Mouse (Mus musculus) CD4-positive, CD25-positive, alpha-beta regulatory T cell, adult 4 months (primary cell): ENCODE results near the gene Gm10300. TPM values are rescaled to one million over a fixed set of nuclear protein-coding genes. Genes with fewer than 3 reads are reported as not detected.

Source experiments
- ATAC-seq: one replicate; pipeline ENCODE4 v1.8.0; 2017
- polyA plus RNA-seq, 2 experiments: library from polyadenylated mRNA; unstranded; fragments of 100-300 nt; shearing (Covaris generic); gene quantifications; one replicate each; pipeline ENCODE4 v1.2.1; 2017

The Gm10300 gene
- polyA plus RNA-seq, 2 experiments from 2014 or later, result not detected

DNA sequence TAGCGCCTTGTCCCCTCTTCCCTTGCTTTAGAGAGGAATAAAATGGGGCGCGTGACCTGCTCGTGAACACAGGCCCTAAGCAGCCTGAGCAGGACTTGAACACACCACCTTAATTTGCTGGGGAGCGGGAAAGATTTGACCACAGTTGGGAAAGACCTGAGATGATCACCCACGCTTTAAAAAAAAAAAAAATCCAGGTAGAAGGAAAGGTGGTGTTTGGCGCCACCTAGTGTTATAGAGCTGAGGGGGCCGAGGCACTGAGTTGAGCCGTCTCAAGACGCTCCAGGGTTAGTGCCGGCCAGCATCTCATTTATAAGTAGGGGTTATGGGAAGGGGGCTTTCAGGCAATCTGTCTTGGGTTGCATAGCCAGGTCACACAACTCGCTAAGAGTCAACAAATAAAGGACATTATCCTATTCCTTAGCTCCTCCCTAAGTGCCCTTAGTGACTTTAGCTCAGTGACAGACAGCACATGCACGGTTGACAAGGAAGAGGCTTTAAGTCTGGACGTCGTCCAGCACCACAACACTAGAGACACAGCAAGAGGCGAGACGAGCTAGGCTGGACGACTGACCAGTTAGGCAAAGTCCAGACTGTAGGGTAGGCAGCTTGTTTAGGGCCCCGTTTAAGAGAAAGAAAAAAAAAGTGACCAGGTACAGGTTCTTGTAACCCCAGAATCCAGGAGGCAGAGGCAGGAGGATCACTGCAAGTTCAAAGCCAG is 5.2 kb downstream of the Gm10300 start:
- ATAC-seq, result no peak

DNA sequence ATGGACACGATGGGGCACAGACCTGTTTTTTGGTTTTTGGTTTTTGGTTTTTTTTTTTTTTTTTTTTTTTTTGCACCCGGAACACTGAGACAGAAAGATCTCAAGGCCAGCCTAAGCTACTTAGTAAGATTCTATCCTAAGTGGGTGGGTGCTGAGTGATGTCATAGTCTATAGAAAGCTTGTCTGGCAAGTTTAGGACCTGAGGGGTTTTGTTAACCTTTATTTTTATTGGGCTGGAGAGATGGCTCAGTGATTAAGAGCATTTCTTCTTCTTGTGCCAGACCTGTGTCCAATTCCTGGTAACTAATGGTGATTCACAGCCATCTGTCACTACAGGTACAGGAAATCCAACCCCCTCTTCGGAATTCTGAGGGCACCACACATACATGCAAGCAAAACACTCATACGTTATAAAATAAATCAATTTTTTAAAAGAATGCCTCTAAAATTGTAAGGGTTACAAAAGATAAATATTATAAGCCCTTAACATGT is 6.0 kb downstream of the Gm10300 start:
- ATAC-seq, result no peak

DNA sequence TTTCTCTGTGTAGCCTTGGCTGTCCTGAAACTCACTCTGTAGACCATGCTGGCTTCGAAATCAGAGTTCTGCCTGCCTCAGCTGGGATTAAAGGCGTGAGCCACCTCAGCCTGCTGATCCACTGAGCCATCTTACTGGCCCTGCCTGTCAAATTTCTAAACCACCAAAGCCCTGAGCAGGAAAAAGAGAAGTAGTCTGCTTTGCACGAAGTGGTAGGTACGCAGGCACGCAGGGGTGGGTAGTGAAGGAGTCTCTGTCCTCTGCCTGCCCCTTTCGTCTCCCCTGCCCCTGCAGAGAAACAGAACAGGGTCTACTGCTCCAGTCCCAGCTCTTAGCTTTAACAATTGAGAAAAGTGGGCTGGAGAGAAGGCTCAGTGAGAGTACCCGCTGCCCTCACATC is 10.6 kb downstream of the Gm10300 start:
- ATAC-seq, result no peak

DNA sequence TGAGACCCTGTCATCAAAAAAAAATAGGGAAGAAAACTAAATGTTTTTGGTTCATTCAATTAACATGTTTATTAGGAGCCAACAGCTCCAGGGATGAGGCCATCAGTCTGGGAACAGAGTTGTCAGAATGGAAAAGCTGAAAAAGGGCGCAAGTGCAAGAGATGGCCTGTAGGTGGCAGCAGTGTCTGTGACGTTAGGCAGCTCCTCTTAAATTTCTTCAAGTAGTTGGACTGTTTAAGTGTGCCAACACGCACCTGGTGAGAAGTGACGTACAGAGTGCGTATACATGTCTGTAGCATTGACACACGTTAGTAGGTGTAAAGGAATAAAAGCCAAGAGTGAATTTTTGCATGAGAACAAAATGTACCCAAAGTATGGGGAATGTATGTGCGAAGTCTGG is 14.4 kb downstream of the Gm10300 start:
- ATAC-seq, result peak; percentile 53

DNA sequence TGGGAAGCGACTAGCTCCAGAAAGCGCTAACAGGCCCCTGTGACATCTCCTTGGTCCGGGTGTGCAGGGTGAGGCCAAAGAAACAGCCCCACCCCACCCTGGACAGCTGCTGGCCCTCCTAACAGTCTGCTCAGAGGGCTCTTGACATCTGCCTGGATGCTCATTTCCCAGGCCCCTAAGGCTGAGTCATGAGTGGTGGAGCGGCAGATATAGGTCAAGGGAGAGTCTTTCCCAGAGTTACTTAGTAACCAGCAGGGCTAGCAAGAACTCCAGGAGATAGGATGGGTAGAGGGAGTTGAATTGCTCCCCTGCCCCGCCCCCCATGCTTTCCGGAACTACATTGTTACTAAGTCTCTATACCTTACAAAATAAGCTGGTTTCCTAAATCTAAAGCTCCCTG is 18.6 kb downstream of the Gm10300 start:
- ATAC-seq, result no peak

DNA sequence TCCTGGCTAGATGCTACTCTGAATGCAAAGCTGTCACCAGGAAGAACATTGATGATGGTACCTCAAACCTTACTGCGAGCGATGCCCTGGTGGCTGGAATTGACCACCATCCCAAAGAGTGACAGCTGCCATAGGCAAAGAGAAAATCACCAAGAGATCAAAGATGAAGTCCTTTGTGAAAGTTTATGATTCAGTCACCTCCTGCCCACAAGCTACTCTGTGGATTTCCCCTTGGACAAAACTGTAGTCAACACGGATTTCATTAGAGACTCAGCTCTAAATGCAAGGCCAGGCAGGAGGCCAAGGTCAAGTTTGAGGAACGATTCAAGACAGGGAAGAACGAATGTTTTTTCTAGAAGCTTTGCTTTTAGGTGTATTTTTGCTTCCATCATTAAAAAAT is 19.4 kb downstream of the Gm10300 start:
- no peak for ATAC-seq

DNA sequence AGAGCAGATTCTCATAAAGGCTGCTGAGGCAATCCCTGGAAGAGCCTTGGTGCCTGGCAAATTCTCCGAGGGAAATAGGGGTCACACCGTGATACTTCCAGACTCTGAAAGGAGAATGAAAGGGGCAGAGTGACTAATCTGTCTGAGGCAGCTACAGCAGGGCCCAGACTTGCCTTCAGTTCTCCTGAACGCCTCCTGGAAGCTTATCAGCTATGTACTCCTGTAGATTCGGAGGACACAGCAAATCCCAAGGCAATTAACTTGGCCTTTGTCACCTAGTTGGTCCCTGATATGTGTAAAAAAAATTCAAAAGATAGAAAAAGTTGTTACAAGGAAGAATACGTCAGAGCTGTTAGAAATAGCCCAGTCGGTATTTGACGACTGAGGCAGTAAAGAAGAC is 20.5 kb downstream of the Gm10300 start:
- no peak for ATAC-seq

DNA sequence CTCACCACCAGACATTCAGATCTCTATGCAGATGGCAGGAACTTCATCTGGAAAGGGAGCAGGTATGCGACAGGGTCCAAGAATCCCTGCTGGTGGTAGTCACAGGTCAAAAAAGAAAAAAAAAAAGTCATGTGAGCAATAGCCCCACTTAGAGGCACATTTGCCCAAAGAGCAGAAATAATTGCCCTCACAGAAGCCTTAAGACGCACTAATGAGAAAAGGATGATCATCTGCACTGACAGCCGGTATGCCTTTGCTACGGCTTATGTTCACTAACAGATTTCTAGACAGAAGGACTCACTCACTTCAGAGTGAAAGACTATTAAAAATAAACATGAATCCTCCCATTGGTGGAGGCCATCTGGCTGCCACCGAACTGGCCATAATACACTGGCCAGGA is 25.1 kb downstream of the Gm10300 start:
- ATAC-seq, result no peak

DNA sequence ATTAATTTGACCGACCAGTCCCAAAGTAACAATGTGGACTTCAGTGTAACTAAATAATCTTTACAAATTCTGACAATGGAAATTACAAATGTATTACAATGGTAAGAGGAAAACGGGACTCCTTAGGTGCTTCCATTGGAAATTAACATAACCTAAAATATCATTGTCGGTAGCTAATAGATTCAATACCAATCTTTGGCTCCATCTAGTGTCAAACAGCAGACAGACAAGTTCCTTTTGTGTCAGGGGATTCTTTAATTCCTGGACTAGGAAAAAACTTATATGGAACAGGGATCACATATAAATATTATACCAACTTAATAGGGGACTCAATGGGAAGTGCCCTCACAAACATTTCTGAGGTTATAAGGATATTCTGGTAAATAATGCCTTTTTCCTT is 26.7 kb downstream of the Gm10300 start:
- no peak for ATAC-seq

DNA sequence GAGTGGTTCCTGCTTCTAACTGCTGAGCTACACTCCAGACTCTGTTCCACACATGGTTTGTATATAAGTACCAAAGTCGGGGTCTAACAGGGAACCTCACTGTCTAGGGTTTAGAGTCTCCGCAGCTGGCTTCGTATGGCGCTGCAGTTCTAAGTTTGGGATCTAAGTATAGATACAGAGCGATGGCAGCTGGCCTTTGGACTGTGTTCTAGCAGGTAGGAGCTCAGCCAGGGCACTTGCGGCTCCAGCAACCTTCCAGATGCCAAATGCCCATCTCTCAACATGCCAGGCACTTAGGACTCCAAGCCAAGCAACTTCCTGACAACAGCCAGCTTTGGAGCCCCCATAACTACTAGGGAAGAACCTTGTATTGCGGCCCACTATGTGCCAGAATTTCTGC is 33.7 kb downstream of the Gm10300 start:
- no peak for ATAC-seq

DNA sequence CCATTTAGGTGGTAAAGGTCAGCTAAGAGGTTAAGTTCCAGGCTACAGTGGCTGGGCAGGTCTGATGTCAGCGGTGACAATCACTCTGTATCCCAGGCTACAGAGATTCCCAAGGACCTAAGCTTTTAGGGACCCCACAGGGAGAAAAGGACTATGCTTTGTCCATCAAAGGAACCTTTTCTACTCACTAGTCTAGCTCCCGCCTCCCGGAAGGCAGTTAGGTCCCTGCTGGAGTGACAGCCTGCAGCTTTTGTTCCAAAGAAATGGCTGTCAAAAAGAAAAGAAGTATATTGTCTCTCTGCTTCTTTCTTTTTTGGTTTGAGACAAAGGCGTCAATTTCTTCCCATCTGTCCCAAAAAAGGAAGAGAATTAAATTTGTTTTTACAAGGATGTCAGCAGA is 36.7 kb downstream of the Gm10300 start:
- ATAC-seq, result no peak

DNA sequence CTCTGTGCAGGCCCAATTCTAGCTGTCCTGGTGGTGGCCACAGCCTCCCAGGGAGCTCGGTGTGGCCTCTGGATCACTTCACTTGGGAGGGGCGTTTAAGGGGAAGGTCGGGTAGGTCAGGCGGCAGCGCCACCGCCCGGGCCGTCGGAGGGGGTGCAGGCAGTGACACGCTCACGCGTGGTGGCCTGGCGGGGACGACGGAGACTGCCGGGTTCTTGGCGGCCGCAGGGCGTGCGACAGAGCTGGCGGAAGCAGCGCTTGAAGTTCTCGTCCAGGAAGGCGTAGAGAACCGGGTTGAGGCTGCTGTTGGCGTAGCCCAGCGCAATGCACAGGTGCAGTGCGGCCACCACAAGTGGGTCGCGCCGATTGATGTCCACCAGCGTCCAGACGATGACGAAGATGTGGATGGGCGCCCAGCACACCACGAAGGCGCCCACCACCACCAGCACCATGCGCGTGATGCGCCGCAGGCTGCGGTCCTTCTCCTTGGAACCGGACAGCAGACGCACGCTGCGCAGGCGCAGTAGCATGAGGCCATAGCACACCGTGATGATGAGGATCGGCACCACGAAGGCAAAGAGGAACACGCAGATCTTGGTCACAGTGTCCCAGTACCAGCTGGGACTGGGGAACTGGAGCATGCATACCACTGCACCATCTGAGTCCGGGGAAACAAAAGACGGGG is 39.1 kb downstream of the Gm10300 start:
- peak; percentile 32 for ATAC-seq

DNA sequence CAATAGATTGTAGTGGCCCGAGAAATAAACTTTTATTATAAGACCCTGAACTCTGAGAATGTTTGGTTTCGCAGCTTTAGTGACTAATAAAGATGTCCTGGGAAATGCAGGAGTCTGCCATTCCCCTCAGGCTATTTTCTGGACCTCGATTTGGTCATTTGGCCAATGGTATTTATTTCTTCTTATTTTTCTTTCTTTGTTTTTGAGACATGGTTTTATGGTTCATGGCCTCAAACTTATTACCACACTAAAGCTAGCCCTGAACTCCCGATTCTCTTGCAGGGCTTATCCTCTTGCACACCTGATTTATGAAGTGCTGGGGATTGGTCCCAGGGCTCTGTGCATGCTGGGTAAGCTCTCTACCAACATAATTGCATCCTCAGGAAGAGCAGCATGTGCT is 41.8 kb downstream of the Gm10300 start:
- ATAC-seq, result no peak

DNA sequence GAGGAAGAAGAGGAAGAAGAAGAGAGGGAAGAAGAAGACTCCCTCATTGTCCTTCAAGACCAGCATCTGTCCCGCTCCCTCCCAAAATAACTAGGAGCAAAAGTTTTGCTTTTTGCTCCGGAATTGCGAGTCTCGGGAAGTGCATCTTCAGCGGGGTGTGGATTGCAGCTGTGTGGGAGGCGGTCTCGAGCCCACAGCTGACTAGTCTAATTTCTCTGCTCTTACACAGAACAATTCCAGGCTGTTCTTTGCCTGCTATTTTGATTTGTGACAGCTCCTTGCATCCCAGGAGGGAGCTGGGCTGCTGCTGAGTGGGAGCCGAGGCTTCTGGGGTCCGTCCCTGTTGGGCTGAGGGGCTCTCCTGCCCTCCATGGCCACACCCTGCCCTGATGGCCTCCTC is 45.1 kb downstream of the Gm10300 start:
- ATAC-seq, result no peak

DNA sequence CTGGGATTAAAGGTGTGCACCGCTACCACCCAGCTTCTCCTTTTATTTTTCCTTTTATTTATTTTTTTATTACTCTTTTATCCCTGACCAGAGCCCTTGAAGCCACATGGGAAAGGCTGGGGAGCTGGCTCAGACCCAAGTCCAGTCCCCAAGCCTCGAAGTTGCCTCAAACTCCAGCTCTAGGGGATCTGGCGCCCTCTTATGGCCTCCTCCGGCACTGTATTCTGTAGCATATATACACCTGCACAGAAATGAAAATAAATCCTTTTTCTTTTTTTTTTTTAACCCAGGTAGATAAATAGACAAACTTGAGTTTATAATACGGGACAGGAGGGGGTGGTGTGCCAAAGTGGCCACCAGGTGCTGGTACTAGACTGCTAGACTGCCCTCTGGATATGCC is 47.2 kb downstream of the Gm10300 start:
- ATAC-seq, result no peak

DNA sequence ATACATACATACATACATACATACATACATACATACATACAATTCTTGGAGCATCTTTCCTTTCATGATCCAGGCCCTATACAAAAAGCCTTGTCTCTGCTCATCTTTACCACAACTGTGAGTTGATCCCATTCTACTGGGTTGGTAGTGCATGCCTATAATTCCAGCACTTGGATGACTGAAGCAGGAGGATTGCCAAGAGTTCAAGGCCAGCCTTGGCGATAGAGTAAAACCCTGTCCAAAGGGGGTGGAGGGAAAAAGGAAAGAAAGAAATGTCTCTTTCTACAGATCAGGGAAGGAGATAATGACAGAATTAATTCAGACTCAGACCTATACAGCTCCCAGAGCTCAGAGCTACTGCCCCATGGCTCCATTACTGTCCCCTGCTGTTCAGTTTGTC is 48.7 kb downstream of the Gm10300 start:
- ATAC-seq, result no peak

Other genes with a start within 250 kb of the Gm10300 start
- not detected for gene Ptpru, start 236.4 kb upstream of the Gm10300 start, polyA plus RNA-seq
- gene Mecr, start 231.2 kb upstream of the Gm10300 start, polyA plus RNA-seq, result 10 to 100 TPM; 32.8 to 34.9 TPM
- 10 to 100 TPM in 1 of 2 experiments, 1 to 10 TPM in 1; 6.7 to 13.2 TPM for gene Srsf4, start 201.1 kb upstream of the Gm10300 start, polyA plus RNA-seq
- not detected for gene Tmem200b, start 152.9 kb upstream of the Gm10300 start, polyA plus RNA-seq
- gene Epb41, start 624 bp downstream of the Gm10300 start, polyA plus RNA-seq, result 10 to 100 TPM; 32.3 to 35.4 TPM
- gene Oprd1, start 69.8 kb downstream of the Gm10300 start, polyA plus RNA-seq, result not detected
- 100 to 1,000 TPM in 1 of 2 experiments, 10 to 100 TPM in 1; 70.7 to 118 TPM for gene Ythdf2, start 137.6 kb downstream of the Gm10300 start, polyA plus RNA-seq
- 10 to 100 TPM; 16.7 to 17.7 TPM for gene Gmeb1, start 186.9 kb downstream of the Gm10300 start, polyA plus RNA-seq
- gene Taf12, start 199.7 kb downstream of the Gm10300 start, polyA plus RNA-seq, result 10 to 100 TPM; 84.4 to 91.9 TPM
- gene Rab42, start 228.7 kb downstream of the Gm10300 start, polyA plus RNA-seq, result 1 to 10 TPM in 1 of 2 experiments, not detected in 1; 1.0 TPM